Mouse (Mus musculus) cerebellum, postnatal 25 days (tissue): ENCODE measurements around the gene Nrros.

Experiments
- DNase-seq, 2 experiments: peaks; one replicate each; pipeline ENCODE4 v3.0.0; 2021; ENCODE audit warnings: mixed read lengths in 2 of 2

Nrros gene

DNA sequence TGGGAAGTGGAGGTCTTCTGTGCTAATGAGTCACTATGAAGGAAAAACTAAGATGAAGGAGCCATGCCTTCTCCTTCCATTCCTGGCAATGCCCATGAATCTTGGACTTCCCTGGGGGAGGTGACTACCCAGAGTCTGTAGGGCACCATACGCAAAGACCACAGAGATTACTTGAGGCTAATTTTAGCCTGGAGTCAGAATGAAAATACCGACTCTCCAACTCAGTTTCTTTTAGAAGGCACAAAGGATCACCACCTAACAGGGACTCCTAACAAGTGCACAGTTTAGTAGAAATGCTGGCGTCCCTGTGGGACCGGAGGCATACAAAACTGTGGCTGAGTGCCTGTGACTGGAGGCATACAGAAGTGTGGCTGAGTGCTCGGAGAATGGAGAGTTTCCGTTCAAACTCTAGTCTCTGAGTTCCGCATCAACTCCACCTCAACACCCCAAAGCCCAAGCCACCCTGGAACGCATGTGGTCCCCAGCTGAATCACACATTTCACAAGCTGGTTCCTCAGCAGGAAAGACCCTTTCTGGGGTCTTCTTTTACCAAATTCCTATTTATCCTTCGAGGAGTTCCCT is 4.6 kb downstream of the Nrros start:
- no peak for DNase-seq

GRCm38 (mm10) chr16:32158966-32159365 is 6.4 kb downstream of the Nrros start:
- DNase-seq = no peak

GRCm38 (mm10) chr16:32157369-32157768 is 8.0 kb downstream of the Nrros start:
- DNase-seq = no peak

DNA sequence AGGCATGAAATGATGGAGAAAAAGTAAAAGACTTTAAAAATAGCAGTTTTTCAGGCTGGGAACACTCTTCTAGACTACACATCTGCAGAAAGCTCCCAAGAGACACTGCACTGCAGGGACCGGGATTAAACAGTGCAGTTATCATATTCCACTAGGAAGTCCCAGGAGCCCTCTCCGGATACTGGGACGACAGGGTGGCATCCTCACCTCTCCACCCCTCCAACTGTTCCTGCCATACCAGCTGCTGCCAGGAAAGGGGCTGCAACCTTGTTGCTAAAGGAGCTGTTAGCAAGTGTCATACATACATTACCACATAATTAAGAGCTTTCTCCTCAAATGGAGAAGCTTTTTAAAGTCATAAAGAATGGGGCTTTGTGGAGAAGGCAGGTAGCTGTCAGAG is 8.7 kb downstream of the Nrros start:
- DNase-seq = peak in 1 of 2 experiments; percentile 29

GRCm38 (mm10) chr16:32154437-32154836 is 11.0 kb downstream of the Nrros start:
- DNase-seq = peak; percentile 97

GRCm38 (mm10) chr16:32153976-32154375 is 11.4 kb downstream of the Nrros start:
- peak in 1 of 2 experiments; percentile 71 for DNase-seq

DNA sequence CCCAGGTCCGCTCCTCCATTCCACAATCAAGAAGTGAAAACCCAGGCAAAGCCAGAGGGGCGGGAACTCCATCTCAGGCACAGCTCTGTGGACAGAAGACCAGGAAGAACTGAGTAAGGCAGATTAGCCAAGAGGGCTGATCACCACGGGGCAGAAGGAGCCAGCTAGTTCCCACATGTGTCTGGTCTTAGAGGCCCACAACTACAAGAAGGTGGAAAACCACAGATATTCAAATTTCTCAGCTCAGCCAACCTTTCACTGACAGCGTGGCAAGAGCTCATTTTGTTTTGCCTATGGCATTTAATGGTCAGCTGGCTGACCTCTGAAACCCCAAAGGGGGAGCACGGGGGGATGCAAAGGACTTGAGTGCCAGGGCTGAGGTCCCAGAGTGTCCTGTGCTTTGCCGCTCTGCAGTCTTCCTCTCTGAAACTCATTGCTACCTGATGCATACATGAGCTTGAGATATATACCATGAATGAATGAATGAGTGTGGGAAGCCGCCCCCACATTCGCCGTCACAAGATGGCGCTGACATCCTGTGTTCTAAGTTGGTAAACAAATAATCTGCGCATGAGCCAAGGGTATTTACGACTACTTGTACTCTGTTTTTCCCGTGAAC is 17.7 kb downstream of the Nrros start:
- peak; percentile 47 to 49 for DNase-seq

GRCm38 (mm10) chr16:32144592-32144991 is 20.8 kb downstream of the Nrros start:
- DNase-seq = no peak

DNA sequence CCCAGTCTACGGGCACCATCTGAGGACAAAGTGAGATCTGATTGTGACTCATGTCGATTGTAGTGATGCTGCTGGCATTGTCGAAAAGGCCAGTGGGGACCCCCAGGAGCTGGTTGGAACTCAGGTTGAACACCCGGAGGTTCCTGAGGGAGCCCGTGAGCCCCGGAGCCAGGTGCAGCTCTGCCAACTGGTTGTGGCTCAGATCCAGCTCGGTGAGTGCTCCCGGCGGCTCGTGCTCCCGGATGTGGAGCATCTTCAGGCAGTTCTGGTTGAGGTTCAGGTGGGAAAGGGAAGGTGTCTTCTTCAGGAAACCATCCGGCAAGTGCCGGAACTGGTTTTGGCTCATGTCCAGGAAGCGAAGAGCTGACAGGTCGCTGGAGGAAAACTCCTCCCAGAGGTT is 21.6 kb downstream of the Nrros start:
- DNase-seq = peak; percentile 41 to 54

DNA sequence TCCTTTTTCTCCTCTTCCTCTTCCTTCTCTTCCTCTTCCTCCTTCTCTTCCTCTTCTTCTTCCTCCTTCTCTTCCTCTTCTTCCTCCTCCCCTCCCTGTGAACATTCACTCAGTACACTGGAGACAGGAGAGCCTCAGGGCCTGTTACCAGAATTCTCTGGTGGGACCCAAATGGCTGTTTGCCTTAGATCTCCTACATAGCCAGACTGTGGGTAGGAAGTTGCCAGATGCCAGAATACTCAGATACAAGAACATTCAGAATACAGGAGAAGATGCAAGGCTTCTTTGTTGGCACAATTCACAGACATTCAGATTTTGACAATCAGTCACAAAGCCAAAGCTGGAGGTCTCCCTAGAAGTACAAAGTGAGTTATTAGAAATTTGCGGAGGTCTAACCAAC is 26.4 kb downstream of the Nrros start:
- no peak for DNase-seq

GRCm38 (mm10) chr16:32135842-32136357 is 29.5 kb downstream of the Nrros start:
- DNase-seq = no peak

DNA sequence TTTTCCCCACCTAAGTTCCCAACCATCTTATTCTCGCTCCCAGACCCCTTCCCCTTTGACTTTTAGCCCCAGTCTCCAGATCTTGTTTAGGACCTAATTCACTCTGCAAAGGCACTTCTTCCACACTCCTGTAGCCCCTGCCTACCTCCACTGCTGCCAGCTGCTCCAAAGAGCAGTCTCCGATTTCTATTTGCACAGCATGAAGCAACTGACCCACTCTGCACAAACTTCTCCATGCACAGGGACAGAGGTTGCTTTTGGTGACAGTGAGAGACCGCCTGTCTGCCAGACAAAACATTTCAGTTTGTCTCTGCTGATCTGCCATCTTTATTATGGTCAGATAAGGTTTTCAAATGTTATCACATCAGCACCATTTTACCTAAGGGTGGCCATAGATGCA is 32.2 kb downstream of the Nrros start:
- DNase-seq = no peak

- no peak for DNase-seq
These were observed 35.1 kb downstream of the Nrros start for GRCm38 (mm10) chr16:32130190-32130826.

- no peak for DNase-seq
These were observed 35.8 kb downstream of the Nrros start for GRCm38 (mm10) chr16:32129449-32130189.

DNA sequence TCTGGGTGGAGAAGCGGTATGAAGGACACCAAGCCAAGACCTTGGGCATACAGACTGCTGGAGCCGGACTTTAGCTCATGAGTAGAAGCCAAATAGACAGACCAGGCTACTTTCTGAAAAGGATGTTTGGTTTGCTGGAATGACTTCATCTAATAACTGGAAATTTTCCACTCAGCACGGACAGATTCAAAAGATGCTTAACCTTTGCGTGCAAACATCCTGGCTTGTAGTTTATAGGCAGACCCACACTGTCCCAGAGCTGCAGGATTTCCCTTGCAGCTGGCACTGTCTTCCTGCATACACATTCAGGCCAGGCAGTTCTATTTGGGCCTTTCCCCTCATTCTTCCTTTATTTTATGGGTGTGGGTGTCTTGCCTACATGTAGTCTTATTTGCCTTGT is 38.3 kb downstream of the Nrros start:
- DNase-seq = no peak

- no peak for DNase-seq
These were observed 40.0 kb downstream of the Nrros start for GRCm38 (mm10) chr16:32125364-32125763.

- DNase-seq = no peak
These were observed 40.7 kb downstream of the Nrros start for GRCm38 (mm10) chr16:32124444-32125335.

- no peak for DNase-seq
These were observed 41.4 kb downstream of the Nrros start for GRCm38 (mm10) chr16:32124020-32124419.

DNA sequence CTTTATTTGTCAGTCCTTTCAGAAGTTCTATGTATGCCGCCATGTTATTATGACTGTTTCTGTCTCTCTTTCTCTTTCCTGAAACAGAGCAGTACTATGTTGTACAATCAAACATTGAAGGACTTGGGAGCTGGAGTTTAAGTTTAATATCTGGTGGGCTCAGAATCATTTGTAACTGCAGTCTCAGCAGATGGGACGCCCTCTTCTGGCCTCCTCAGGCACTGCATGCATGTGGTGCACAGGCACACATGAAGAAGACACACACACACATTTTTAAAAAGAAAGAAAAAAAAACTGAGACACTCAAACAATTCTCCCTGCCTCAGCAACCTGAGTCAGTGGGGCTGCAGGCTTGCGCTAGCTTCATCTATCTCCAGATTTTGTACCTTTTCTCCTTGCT is 44.9 kb downstream of the Nrros start:
- DNase-seq = no peak

DNA sequence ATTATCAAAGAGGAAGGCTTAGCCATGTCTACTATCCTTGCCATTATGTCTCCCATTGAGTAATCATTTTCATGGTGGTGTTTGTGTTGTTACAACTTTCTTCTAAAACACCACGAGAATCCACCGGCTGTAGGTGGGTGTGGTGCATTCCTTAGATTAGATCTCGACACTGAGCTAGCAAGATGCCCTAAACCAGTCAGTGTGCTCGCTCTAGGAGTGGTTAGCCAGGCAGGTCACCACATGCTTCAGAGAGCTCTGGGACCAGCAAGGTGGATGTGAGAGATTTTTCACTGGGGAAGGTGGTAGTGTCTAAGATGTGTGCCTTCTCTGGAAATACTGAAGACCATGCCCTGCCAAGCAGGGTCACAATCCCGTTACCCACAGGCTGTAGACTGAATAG is 49.2 kb downstream of the Nrros start:
- DNase-seq = no peak

DNA sequence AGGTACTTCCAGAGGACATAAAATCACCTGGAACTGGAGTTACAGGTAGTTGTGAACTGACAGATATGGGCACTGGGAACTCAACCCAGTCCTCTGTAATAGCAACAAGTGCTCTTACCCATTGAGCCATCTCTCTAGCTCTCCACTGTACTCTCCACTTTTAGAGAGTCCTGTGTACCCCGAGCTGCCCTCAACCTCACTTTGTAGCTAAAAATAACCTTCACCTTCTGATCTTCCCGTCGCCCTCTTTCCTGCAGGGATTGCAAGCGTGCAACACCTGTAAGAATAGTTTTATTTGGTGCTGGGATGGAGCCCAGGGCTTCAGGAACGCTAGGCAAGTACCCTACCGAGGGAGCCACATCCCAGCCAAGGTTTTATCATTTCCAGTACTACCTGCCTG is 49.6 kb downstream of the Nrros start:
- DNase-seq = no peak

GRCm38 (mm10) chr16:32114968-32115695 is 50.3 kb downstream of the Nrros start:
- DNase-seq = peak; percentile 90 to 91
